Mouse (Mus musculus) CH12.LX (cell line): Measurements from ENCODE around the gene Celsr2. TPM values are rescaled to one million over a fixed set of nuclear protein-coding genes. Genes with fewer than 3 reads are reported as not detected.

Experiments
- DNase-seq: peaks from one replicate; pipeline ENCODE4 v3.0.0-alpha.2; 2013; ENCODE audit errors: extremely low read depth
- H3K27ac ChIP-seq: 2 replicates; pipeline ENCODE4 v1.5.1; 2012; ENCODE audit warnings: low read depth, mild to moderate bottlenecking, control low read depth, moderate library complexity; ENCODE audit not compliant: insufficient read depth
- H3K27me3 ChIP-seq: replicated peaks from 2 replicates; pipeline ENCODE3; 2012; ENCODE audit warnings: inconsistent platforms
- H3K36me3 ChIP-seq, 2 experiments: replicated peaks in 1 of 2; 2 replicates each; pipeline versions ENCODE3 to v1.6.1; 2012; ENCODE audit warnings: inconsistent platforms in 1 of 2, low read length in 1 of 2, mild to moderate bottlenecking in 1 of 2, mixed read lengths in 1 of 2, moderate library complexity in 1 of 2; ENCODE audit not compliant: control insufficient read depth in 1 of 2, insufficient read depth in 1 of 2
- H3K4me1 ChIP-seq, 2 experiments: 2 replicates each; pipeline ENCODE4 v1.6.1; 2012; ENCODE audit warnings: inconsistent platforms in 1 of 2, moderate library complexity in 1 of 2; ENCODE audit not compliant: insufficient read depth in 2 of 2, control insufficient read depth in 1 of 2
- H3K4me2 ChIP-seq: 2 replicates; pipeline ENCODE4 v1.6.1; 2012; ENCODE audit warnings: low read depth, mild to moderate bottlenecking, control low read depth; ENCODE audit not compliant: poor library complexity, insufficient read depth, severe bottlenecking
- H3K4me3 ChIP-seq, 3 experiments: fragments of 150-350 bp in 1 of 3; sonication (generic) in 1 of 3; replicated peaks in 1 of 3; 2 replicates each; pipeline versions ENCODE3 to v1.5.1; 2011 to 2012; ENCODE audit warnings: low read depth in 2 of 3, low read length in 2 of 3, mild to moderate bottlenecking in 2 of 3, moderate library complexity in 2 of 3, control low read depth in 1 of 3, improper control_type of control experiment in 1 of 3, inconsistent platforms in 1 of 3, mixed read lengths in 1 of 3; ENCODE audit not compliant: poor library complexity in 1 of 3
- H3K79me2 ChIP-seq: replicated peaks from 2 replicates; pipeline ENCODE4 v1.6.1; 2012; ENCODE audit warnings: mild to moderate bottlenecking, moderate library complexity; ENCODE audit not compliant: control insufficient read depth, poor library complexity, insufficient read depth, severe bottlenecking; ENCODE audit errors: extremely low read depth
- H3K9ac ChIP-seq: 2 replicates; pipeline ENCODE4 v1.6.1; 2012; ENCODE audit warnings: low read depth, mild to moderate bottlenecking, control low read depth, moderate library complexity; ENCODE audit not compliant: insufficient read depth
- H3K9me3 ChIP-seq: replicated peaks from 2 replicates; pipeline ENCODE3; 2012; ENCODE audit warnings: low read length, inconsistent platforms, mixed read lengths
- E2F4 ChIP-seq: IDR thresholded peaks from 2 replicates; pipeline ENCODE4 v1.6.1; 2011; ENCODE audit warnings: low read depth, low read length, improper control_type of control experiment; ENCODE audit not compliant: insufficient replicate concordance
- EP300 ChIP-seq: IDR thresholded peaks from 2 replicates; pipeline ENCODE4 v1.6.1; 2011; ENCODE audit warnings: low read length, improper control_type of control experiment
- GABPA ChIP-seq: IDR thresholded peaks from 2 replicates; pipeline ENCODE4 v1.6.1; 2012; ENCODE audit warnings: low read depth, low read length, improper control_type of control experiment, inconsistent platforms; ENCODE audit not compliant: insufficient replicate concordance
- HCFC1 ChIP-seq: IDR thresholded peaks from 2 replicates; pipeline ENCODE4 v1.6.1; 2012; ENCODE audit warnings: low read depth, mild to moderate bottlenecking, inconsistent platforms, low read length, improper control_type of control experiment
- JUND ChIP-seq: conservative IDR thresholded peaks from 2 replicates; pipeline ENCODE4 v1.6.1; 2011; ENCODE audit warnings: low read depth, low read length, improper control_type of control experiment
- MAFK ChIP-seq: IDR thresholded peaks from 2 replicates; pipeline ENCODE4 v1.6.1; 2011; ENCODE audit warnings: low read length, improper control_type of control experiment; ENCODE audit not compliant: insufficient replicate concordance
- NRF1 ChIP-seq: IDR thresholded peaks from 2 replicates; pipeline ENCODE4 v1.6.1; 2014; ENCODE audit warnings: low read depth, mild to moderate bottlenecking, inconsistent platforms, low read length, improper control_type of control experiment, moderate library complexity
- POLR2A ChIP-seq: IDR thresholded peaks from 2 replicates; pipeline ENCODE4 v1.6.1; 2011; ENCODE audit warnings: low read depth, mild to moderate bottlenecking, improper control_type of control experiment, low read length
- SMC3 ChIP-seq: IDR thresholded peaks from 2 replicates; pipeline ENCODE4 v1.6.1; 2011; ENCODE audit warnings: low read depth, low read length, improper control_type of control experiment
- ZMIZ1 ChIP-seq: IDR thresholded peaks from 2 replicates; pipeline ENCODE4 v1.6.1; 2012; ENCODE audit warnings: low read depth, mild to moderate bottlenecking, inconsistent platforms, low read length, improper control_type of control experiment
- dilution Hi-C: fragments of 300-500 bp; cut with MboI; formaldehyde crosslinking; loops from 2 replicates; pipeline ENCODE4 v1.14.3; 2020; ENCODE audit warnings: low sequenced_read_pairs; ENCODE audit not compliant: extremely low pct_unique_long_range_greater_than_20kb, extremely low pct_ligation_motif_present
- in situ Hi-C: fragments of 300-500 bp; cut with MboI; formaldehyde crosslinking; loops from 3 replicates; pipeline ENCODE4 v1.14.3; 2019; ENCODE audit warnings: low sequenced_read_pairs, low pct_ligation_motif_present, low pct_unique_long_range_greater_than_20kb, mixed read lengths
- polyA plus RNA-seq: library from polyadenylated mRNA; unstranded; fragments of >175 nt; gene quantifications from 2 replicates; pipeline ENCODE4 v1.2.1, GENCODE M21; 2012; ENCODE audit warnings: low read depth; ENCODE audit not compliant: insufficient read length
- total RNA-seq, 2 experiments: library from RNA; depleted of rRNA; stranded (reverse); fragments of 300-350 nt in 1 of 2; fragments of >200 nt in 1 of 2; gene quantifications; 2 replicates each; pipeline ENCODE4 v1.2.3; 2012 to 2014

Gene Celsr2
- total and polyA plus RNA-seq, 3 experiments = not detected

DNA sequence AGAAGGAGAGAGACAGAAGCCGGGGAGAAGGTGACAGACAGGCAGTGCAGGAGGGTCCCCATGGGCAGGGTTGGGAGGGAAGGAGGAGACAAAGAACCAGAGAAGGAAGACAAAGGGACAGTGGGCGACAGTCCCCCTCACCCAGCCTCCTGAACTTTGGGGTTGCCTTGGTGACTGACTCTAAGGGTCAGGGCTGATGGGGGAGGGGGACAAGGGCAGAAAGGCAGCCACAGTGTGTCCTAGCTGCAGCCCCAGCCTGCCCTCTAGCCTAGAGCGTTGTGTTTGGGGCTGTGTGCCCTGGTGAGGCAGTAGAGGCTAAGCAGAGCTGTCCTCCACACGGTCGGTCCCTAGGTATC is 5.0 kb downstream of the Celsr2 start (continued):
- TF ChIP-seq E2F4 = no peak

DNA sequence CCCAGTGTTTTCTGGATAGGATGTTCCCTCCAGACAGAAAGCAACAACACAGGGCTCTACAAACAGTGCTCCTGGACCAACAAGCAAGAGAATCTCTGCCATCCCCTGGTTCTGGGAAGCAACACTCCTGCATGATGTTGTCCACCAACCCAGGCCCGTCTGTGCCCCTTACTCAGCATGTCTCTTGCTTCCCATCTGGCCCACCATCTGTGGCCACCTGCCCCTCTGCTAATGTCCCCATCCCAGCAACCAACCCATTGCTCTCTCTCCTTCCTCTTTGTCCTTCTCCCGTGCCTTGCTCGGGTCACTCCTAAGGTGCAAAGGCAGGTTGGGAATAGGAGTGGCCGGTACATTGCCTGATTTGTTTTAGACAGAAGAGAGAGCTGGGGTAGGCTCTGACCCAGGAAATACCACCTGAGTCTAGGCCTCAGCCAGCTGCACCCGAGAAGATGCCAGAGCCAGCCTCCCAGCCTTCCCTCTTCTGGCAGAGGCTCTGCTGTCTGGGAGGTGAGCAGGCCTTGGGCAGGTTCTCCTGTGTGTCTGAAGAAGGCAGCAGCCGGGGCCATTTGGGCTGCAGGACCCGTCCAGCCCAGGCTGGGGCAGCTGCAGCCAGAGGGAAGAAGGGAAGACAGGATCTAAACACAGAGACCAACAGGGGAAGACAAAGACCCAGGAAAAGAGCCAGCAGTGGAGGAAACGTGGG is 5.5 kb downstream of the Celsr2 start:
- Histone ChIP-seq H3K27ac (no peak overlapping the region), H3K9ac (no peak overlapping the region), H3K79me2 (no peaks in the 10 kb centered on the region), H3K4me1 (peaks cover 0 to 8% of the 10 kb centered on the region in 2 experiments; a peak in 1 of 4 replicates), H3K27me3 (peaks cover 58% of the 10 kb centered on the region), H3K4me3 (no peak overlapping the region), H3K4me2 (no peak overlapping the region), H3K9me3 (peaks cover 24% of the 10 kb centered on the region), H3K36me3 (no peaks in the 10 kb centered on the region)
- in situ Hi-C loops (loop anchor here (25.0 kb wide), 1 partner anchor 377 kb away; no protein-coding TSS in a partner anchor), dilution Hi-C loops (no loop called here)
- no peak for TF ChIP-seq JUND
- no peak for TF ChIP-seq ZMIZ1
- no peak for TF ChIP-seq SMC3
- TF ChIP-seq EP300 = no peak
- TF ChIP-seq NRF1 = no peak
- no peak for TF ChIP-seq MAFK
- TF ChIP-seq GABPA = no peak
- no peak for DNase-seq

DNA sequence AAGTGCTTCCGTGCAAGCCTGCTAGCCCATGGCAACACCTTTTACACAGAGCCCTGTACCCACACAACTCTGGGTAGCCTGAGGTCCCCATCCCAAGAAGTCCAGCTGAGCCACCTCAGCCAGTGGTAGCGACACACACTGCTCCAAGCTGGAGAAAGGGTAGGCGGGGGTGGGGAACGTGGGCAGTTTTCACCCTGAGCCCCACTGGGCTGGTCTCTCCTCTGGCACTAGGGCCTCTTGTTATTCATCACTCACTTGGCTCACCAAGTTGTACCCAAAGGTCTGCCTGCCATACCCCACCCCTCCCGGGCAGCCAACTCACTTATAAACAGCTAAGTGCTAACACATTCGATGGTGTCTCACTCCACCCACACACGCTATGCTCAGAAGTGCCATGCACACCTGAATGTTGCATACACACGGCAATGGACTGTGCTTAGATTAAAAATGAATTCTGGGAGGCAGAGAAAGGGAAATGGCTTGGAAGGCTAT is 6.8 kb downstream of the Celsr2 start:
- Histone ChIP-seq H3K9ac (no peak overlapping the region), H3K4me2 (no peak overlapping the region), H3K9me3 (peaks cover 11% of the 10 kb centered on the region), H3K27me3 (peaks cover 69% of the 10 kb centered on the region), H3K79me2 (no peaks in the 10 kb centered on the region), H3K4me1 (peaks cover 0 to 8% of the 10 kb centered on the region in 2 experiments; a peak in 1 of 4 replicates), H3K4me3 (no peak overlapping the region), H3K36me3 (no peaks in the 10 kb centered on the region), H3K27ac (no peak overlapping the region)
- no peak for TF ChIP-seq HCFC1
- no peak for DNase-seq
- in situ Hi-C loops (loop anchor here (25.0 kb wide), 1 partner anchor 379 kb away; no protein-coding TSS in a partner anchor), dilution Hi-C loops (no loop called here)

DNA sequence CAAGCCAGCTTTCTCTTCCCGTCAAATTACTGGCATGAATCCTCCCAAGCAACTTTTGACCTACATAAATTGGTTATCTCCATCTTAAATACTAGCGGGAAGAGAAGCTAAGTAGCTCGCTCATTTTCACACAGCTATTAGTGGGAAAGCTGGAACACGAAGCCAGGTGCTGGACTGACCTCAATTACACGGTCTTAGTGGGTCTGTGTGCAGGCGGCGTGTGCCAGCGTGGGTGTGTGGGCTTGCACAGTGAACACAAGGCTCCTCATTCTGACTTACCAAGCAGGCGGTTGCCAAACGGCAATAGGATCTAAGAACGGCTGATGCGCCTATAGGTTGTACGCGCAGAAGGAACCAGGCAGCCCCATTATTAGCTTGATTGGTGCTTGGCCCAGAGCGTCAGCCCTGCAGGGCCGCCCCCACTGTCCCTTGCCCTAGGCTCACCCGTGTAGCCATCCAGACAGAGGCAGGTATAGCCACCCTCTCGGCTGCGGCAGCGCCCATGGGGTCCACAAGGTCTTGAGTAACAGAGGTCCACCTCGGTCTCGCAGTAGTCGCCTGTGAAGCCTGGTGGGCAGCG is 9.0 kb downstream of the Celsr2 start:
- no peak for TF ChIP-seq POLR2A
- Histone ChIP-seq H3K79me2 (no peaks in the 10 kb centered on the region), H3K27ac (no peak overlapping the region), H3K4me2 (no peak overlapping the region), H3K27me3 (peaks cover 83% of the 10 kb centered on the region), H3K9me3 (no peaks in the 10 kb centered on the region), H3K4me3 (no peak overlapping the region), H3K4me1 (peaks cover 0 to 13% of the 10 kb centered on the region in 2 experiments; a peak in 3 of 4 replicates), H3K9ac (no peak overlapping the region), H3K36me3 (no peaks in the 10 kb centered on the region)
- in situ Hi-C loops = loop anchor here (25.0 kb wide), 1 partner anchor 381 kb away; no protein-coding TSS in a partner anchor
- no peak for DNase-seq
- dilution Hi-C loops = no loop called here
